Mouse (Mus musculus) heart, adult 2 months (tissue): ENCODE data around the gene Cyb561a3. TPM values are rescaled to one million over a fixed set of nuclear protein-coding genes. Genes with fewer than 3 reads are reported as not detected.
A peak's percentile ranks its signal among the peaks of the same experiment; 100 is the strongest.

ENCODE experiments used
- DNase-seq, 2 experiments: peaks; one replicate each; pipeline ENCODE4 v3.0.0; 2021
- H3K27ac ChIP-seq: fragments of 200-600 bp; 2 replicates; pipeline ENCODE4 v1.8.1; 2022
- H3K27me3 ChIP-seq: fragments of 200-500 bp; 2 replicates; pipeline ENCODE4 v1.6.1; 2012; ENCODE audit warnings: mild to moderate bottlenecking, low read length, inconsistent platforms, mixed read lengths; ENCODE audit not compliant: control insufficient read depth, insufficient read depth
- H3K36me3 ChIP-seq: fragments of 200-500 bp; 2 replicates; pipeline ENCODE4 v1.6.1; 2012; ENCODE audit warnings: low read length, inconsistent platforms; ENCODE audit not compliant: control insufficient read depth, insufficient read depth
- H3K4me1 ChIP-seq: fragments of 200-500 bp; 2 replicates; pipeline ENCODE4 v1.6.1; 2011; ENCODE audit warnings: low read length; ENCODE audit not compliant: control insufficient read depth, insufficient read depth
- H3K4me3 ChIP-seq: fragments of 200-600 bp; 2 replicates; pipeline ENCODE4 v1.8.1; 2022
- H3K79me2 ChIP-seq: fragments of 200-500 bp; replicated peaks from 2 replicates; pipeline ENCODE4 v1.6.1; 2012; ENCODE audit warnings: mild to moderate bottlenecking, inconsistent platforms, low read length, moderate library complexity, mixed read lengths; ENCODE audit not compliant: control insufficient read depth, insufficient read depth
- H3K9ac ChIP-seq: fragments of 200-500 bp; 2 replicates; pipeline ENCODE4 v1.6.1; 2012; ENCODE audit warnings: low read depth, mild to moderate bottlenecking, control low read depth, inconsistent platforms, low read length, mixed read lengths
- CTCF ChIP-seq: fragments of 200-600 bp; IDR thresholded peaks from 2 replicates; pipeline ENCODE4 v1.8.1; 2022; ENCODE audit warnings: antibody characterized with exemption, mild to moderate bottlenecking, moderate library complexity
- EP300 ChIP-seq: fragments of 200-500 bp; IDR thresholded peaks from 2 replicates; pipeline ENCODE4 v1.6.1; 2011; ENCODE audit warnings: low read depth, low read length, control low read depth; ENCODE audit not compliant: insufficient read depth
- POLR2A ChIP-seq: fragments of 200-500 bp; IDR thresholded peaks from 2 replicates; pipeline ENCODE4 v1.6.1; 2011; ENCODE audit warnings: mild to moderate bottlenecking, low read depth, low read length, control low read depth; ENCODE audit not compliant: insufficient read depth
- WGBS: fragments of 180-500 bp; shearing (Covaris S2); methylation state at CpG from one replicate; pipeline ENCODE4 v1.1.7; 2018; 5-methylcytosine and 5-hydroxymethylcytosine counted together
- intact Hi-C: fragments of 180-260 bp; cut with DNase I; formaldehyde crosslinking; loops from one replicate; pipeline ENCODE4 v1.15.1; 2025
- polyA plus RNA-seq: library from polyadenylated mRNA; depleted of rRNA; stranded (reverse); fragments of >200 nt; gene quantifications from 2 replicates; pipeline ENCODE4 v1.2.3, GENCODE M21; 2012
- total RNA-seq, 2 experiments: library from RNA; stranded (reverse); gene quantifications; 2 replicates each; pipeline ENCODE4 v1.2.3; 2021

Gene Cyb561a3
- total and polyA plus RNA-seq, 3 experiments: 11.3 to 24.3 (median 11.3) TPM

DNA sequence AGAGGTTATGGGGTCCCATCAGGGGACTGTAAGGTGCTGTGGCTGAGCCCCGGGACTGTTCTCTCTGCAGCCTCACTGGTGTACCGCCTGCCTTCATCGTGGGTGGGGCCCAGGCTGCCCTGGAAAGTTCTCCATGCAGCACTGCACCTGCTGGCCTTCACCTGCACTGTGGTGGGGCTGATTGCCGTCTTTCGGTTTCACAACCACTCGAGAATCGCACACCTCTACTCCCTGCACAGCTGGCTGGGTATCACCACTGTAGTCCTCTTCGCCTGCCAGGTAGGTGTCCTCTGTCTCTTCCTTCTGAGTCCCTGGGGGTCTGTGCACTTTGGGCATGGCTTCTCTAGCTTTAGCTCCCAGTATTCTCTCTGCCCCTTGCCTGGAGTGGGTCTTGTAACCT, 8.1 kb downstream of the Cyb561a3 start:
- H3K27me3 ChIP-seq: no peaks in the 10 kb centered on the region
- H3K79me2 ChIP-seq: no peaks in the 10 kb centered on the region
- no peak overlapping the region for H3K4me3 ChIP-seq
- intact Hi-C loops: no loop called here
- 92% methylated on average over 8 of the region's 8 CpGs for WGBS
- H3K9ac ChIP-seq: no peak overlapping the region
- H3K27ac ChIP-seq: no peak overlapping the region
- H3K4me1 ChIP-seq: no peaks in the 10 kb centered on the region
- H3K36me3 ChIP-seq: no peaks in the 10 kb centered on the region
- DNase-seq: peak in 1 of 2 experiments; percentile 42
- TF ChIP-seq EP300 (no peak), POLR2A (no peak), CTCF (no peak)

- intact Hi-C loops: no loop called here
- Histone ChIP-seq H3K4me3 (no peak overlapping the region), H3K4me1 (no peaks in the 10 kb centered on the region), H3K79me2 (no peaks in the 10 kb centered on the region), H3K36me3 (no peaks in the 10 kb centered on the region), H3K27me3 (no peaks in the 10 kb centered on the region), H3K27ac (no peak overlapping the region), H3K9ac (no peak overlapping the region)
- TF ChIP-seq POLR2A (no peak), CTCF (no peak), EP300 (no peak)
- 93% methylated on average over 8 of the region's 8 CpGs for WGBS
- DNase-seq: no peak
Observed at GRCm38 (mm10) chr19:10587231-10587630, 10.3 kb downstream of the Cyb561a3 start.

- WGBS: 61% methylated on average over 5 of the region's 5 CpGs
- Histone ChIP-seq H3K36me3 (no peaks in the 10 kb centered on the region), H3K4me3 (no peak overlapping the region), H3K4me1 (no peaks in the 10 kb centered on the region), H3K27me3 (no peaks in the 10 kb centered on the region), H3K27ac (no peak overlapping the region), H3K79me2 (no peaks in the 10 kb centered on the region), H3K9ac (no peak overlapping the region)
- intact Hi-C loops: no loop called here
- no peak for TF ChIP-seq EP300
- TF ChIP-seq CTCF: no peak
- TF ChIP-seq POLR2A: no peak
- DNase-seq: no peak
Observed at GRCm38 (mm10) chr19:10589127-10589857, 12.3 kb downstream of the Cyb561a3 start.

DNA sequence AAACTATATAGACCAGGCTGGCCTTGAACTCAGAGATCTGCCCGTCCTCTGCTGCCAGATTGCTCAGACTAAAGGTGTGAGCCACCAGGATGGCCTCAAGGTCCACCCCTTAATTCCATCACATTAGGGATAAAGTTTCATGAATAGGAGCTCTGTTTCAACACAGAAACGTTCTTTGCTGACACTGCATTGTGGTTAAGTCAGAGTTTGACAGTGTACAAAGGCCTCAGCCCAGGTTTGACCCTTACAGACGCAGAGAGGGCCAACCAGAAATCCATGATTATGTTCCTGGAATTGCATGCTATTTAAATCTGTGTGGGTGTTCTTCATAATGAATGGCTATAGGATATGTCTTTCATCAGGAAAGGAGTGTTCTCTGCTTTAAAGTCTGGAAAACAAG, 13.3 kb downstream of the Cyb561a3 start:
- H3K4me3 ChIP-seq: no peak overlapping the region
- H3K27me3 ChIP-seq: no peaks in the 10 kb centered on the region
- no peak for DNase-seq
- H3K4me1 ChIP-seq: no peaks in the 10 kb centered on the region
- no peaks in the 10 kb centered on the region for H3K36me3 ChIP-seq
- H3K9ac ChIP-seq: no peak overlapping the region
- H3K79me2 ChIP-seq: no peaks in the 10 kb centered on the region
- intact Hi-C loops: no loop called here
- no peak overlapping the region for H3K27ac ChIP-seq
- WGBS: 76% methylated on average over 3 of the region's 3 CpGs
- TF ChIP-seq EP300 (no peak), CTCF (no peak), POLR2A (no peak)

DNA sequence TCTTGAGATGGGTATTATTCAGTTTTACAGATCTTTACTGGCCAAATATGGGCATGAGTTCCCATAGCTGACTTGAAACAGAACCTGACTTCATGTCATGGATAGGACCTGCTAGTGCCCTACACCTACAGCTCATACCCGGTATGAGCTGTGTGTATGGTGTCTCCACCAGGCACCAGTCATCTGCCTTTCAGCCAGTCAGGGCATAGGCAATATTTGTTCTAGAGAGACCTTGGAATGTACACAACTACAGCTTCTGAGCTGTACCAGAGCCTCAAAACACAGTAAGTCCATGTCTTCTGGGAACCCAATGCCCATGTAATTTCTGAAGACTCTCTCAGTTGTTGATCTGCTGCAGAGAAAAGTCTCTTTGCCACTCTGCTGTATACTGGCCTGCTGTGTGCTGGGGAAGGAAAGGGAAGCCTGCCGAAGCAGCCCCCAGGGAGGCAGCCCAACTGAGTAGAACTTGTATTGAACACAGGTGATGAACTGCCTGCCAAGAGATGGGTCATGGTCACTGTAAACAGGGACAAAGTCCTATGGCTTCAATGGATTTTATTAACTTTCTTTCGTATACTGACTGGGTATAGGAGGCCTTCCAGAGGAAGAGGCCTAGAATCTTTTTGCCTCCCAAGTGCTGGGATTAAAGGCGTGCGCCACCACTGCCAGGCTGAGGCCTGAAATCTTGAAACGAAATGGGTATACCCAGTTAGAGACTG, 14.8 kb downstream of the Cyb561a3 start:
- DNase-seq: no peak
- Histone ChIP-seq H3K4me3 (no peak overlapping the region), H3K36me3 (no peaks in the 10 kb centered on the region), H3K9ac (no peak overlapping the region), H3K4me1 (no peaks in the 10 kb centered on the region), H3K79me2 (no peaks in the 10 kb centered on the region), H3K27me3 (no peaks in the 10 kb centered on the region), H3K27ac (no peak overlapping the region)
- intact Hi-C loops: no loop called here
- 91% methylated on average over 6 of the region's 6 CpGs for WGBS
- no peak for TF ChIP-seq EP300
- no peak for TF ChIP-seq CTCF
- no peak for TF ChIP-seq POLR2A

- DNase-seq: no peak
- Histone ChIP-seq H3K9ac (no peak overlapping the region), H3K4me3 (no peak overlapping the region), H3K4me1 (peaks cover under 1% of the 10 kb centered on the region; the same call in 1 of the 2 replicates), H3K79me2 (no peaks in the 10 kb centered on the region), H3K27me3 (no peaks in the 10 kb centered on the region), H3K36me3 (no peaks in the 10 kb centered on the region), H3K27ac (no peak overlapping the region)
- 38% methylated on average over 3 of the region's 3 CpGs for WGBS
- TF ChIP-seq CTCF (peak; percentile 38), EP300 (no peak)
- intact Hi-C loops: no loop called here
Observed at GRCm38 (mm10) chr19:10598188-10598587, 21.2 kb downstream of the Cyb561a3 start.
